Mouse (Mus musculus) right cerebral cortex, postnatal 4 days (tissue): Measurements from ENCODE around the gene Slirp.
A peak's percentile ranks its signal among the peaks of the same experiment; 100 is the strongest.
"Not testable (repeated sequence)": the region's sequence is repeated elsewhere in the genome, so short reads cannot be mapped to it uniquely, and the experiment has no call there.

Experiments used
- DNase-seq: peaks from one replicate; pipeline ENCODE4 v3.0.0-alpha.2; 2022

The Slirp gene

GRCm38 (mm10) chr12:87442177-87443114, 1.2 kb upstream of the Slirp start:
- no peak for DNase-seq

GRCm38 (mm10) chr12:87443115-87443699, 489 bp upstream of the Slirp start:
- DNase-seq: no peak

GRCm38 (mm10) chr12:87444211-87444610, 515 bp downstream of the Slirp start:
- DNase-seq: no peak

- no peak for DNase-seq
These were observed 5.8 kb downstream of the Slirp start for GRCm38 (mm10) chr12:87449456-87449855.

- no peak for DNase-seq
These were observed 21.1 kb downstream of the Slirp start for GRCm38 (mm10) chr12:87464678-87465297.

- DNase-seq: no peak
These were observed 26.8 kb downstream of the Slirp start for GRCm38 (mm10) chr12:87470263-87471136.

- DNase-seq: no peak
These were observed 27.8 kb downstream of the Slirp start for GRCm38 (mm10) chr12:87471421-87471963.

- DNase-seq: peak; percentile 92
These were observed 28.5 kb downstream of the Slirp start, which contains the start of gene Snw1 for GRCm38 (mm10) chr12:87471964-87472786. Gene Snw1 (minus strand): TSS chr12:87472274.

GRCm38 (mm10) chr12:87474756-87475155, 31.1 kb downstream of the Slirp start:
- DNase-seq: no peak

GRCm38 (mm10) chr12:87482482-87482881, 38.8 kb downstream of the Slirp start:
- not testable (repeated sequence) for DNase-seq

GRCm38 (mm10) chr12:87488683-87489082, 45.0 kb downstream of the Slirp start:
- not testable (repeated sequence) for DNase-seq

- DNase-seq: not testable (repeated sequence)
These were observed 50.7 kb downstream of the Slirp start, which contains the start of gene Gm5788 for GRCm38 (mm10) chr12:87494421-87494820. Gene Gm5788 (plus strand): TSS chr12:87494721.
